Mouse (Mus musculus): ENCODE data around the gene Olfr685. TPM values are rescaled to one million over a fixed set of nuclear protein-coding genes. Genes with fewer than 3 reads are reported as not detected.

Olfr685 gene
- polyA plus RNA-seq, 1 experiment from 2014 or later, result not detected

Other genes starting within 250 kb of the Olfr685 start
- gene Olfr670, start 223.4 kb downstream of the Olfr685 start, polyA plus RNA-seq (2016; fragmentation: Nextera tagmentation; extraction: Ambion mirVana), result not detected in 2 replicates
- gene Olfr671, start 206.9 kb downstream of the Olfr685 start, polyA plus RNA-seq (2016; fragmentation: Nextera tagmentation; extraction: Ambion mirVana), result not detected in 2 replicates
- gene Olfr672, start 184.0 kb downstream of the Olfr685 start, polyA plus RNA-seq (2016; fragmentation: Nextera tagmentation; extraction: Ambion mirVana), result not detected in 2 replicates
- not detected in 2 replicates for gene Olfr675, start 157.6 kb downstream of the Olfr685 start, polyA plus RNA-seq (2016; fragmentation: Nextera tagmentation; extraction: Ambion mirVana)
- gene Olfr676, start 153.3 kb downstream of the Olfr685 start, polyA plus RNA-seq (2016; fragmentation: Nextera tagmentation; extraction: Ambion mirVana), result not detected in 2 replicates
- not detected in 2 replicates for gene Olfr677, start 134.6 kb downstream of the Olfr685 start, polyA plus RNA-seq (2016; fragmentation: Nextera tagmentation; extraction: Ambion mirVana)
- gene Olfr678, start 121.5 kb downstream of the Olfr685 start, polyA plus RNA-seq (2016; fragmentation: Nextera tagmentation; extraction: Ambion mirVana), result not detected in 2 replicates
- gene Olfr679, start 104.8 kb downstream of the Olfr685 start, polyA plus RNA-seq (2016; fragmentation: Nextera tagmentation; extraction: Ambion mirVana), result not detected in 2 replicates
- not detected in 2 replicates for gene Olfr680-ps1, start 93.2 kb downstream of the Olfr685 start, polyA plus RNA-seq (2016; fragmentation: Nextera tagmentation; extraction: Ambion mirVana)
- not detected in 2 replicates for gene Olfr681, start 69.2 kb downstream of the Olfr685 start, polyA plus RNA-seq (2016; fragmentation: Nextera tagmentation; extraction: Ambion mirVana)
- not detected in 2 replicates for gene Olfr683, start 39.0 kb downstream of the Olfr685 start, polyA plus RNA-seq (2016; fragmentation: Nextera tagmentation; extraction: Ambion mirVana)
- not detected in 2 replicates for gene Olfr684, start 22.4 kb downstream of the Olfr685 start, polyA plus RNA-seq (2016; fragmentation: Nextera tagmentation; extraction: Ambion mirVana)
- gene Olfr686, start 21.5 kb upstream of the Olfr685 start, polyA plus RNA-seq (2016; fragmentation: Nextera tagmentation; extraction: Ambion mirVana), result not detected in 2 replicates
- gene Olfr688, start 102.1 kb upstream of the Olfr685 start, polyA plus RNA-seq (2016; fragmentation: Nextera tagmentation; extraction: Ambion mirVana), result not detected in 2 replicates
- not detected in 2 replicates for gene Olfr689, start 125.2 kb upstream of the Olfr685 start, polyA plus RNA-seq (2016; fragmentation: Nextera tagmentation; extraction: Ambion mirVana)
- gene Olfr690, start 148.1 kb upstream of the Olfr685 start, polyA plus RNA-seq (2016; fragmentation: Nextera tagmentation; extraction: Ambion mirVana), result not detected in 2 replicates
- 0.13 and 0.22 TPM in 2 replicates for gene Olfr691, start 156.3 kb upstream of the Olfr685 start, polyA plus RNA-seq (2016; fragmentation: Nextera tagmentation; extraction: Ambion mirVana)
- gene Olfr692, start 182.2 kb upstream of the Olfr685 start, polyA plus RNA-seq (2016; fragmentation: Nextera tagmentation; extraction: Ambion mirVana), result not detected in 2 replicates
- gene Gm5901, start 189.0 kb upstream of the Olfr685 start, polyA plus RNA-seq (2016; fragmentation: Nextera tagmentation; extraction: Ambion mirVana), result not detected in 2 replicates
- 41.6 and 44.7 TPM in 2 replicates for gene Fam160a2, start 214.0 kb upstream of the Olfr685 start, polyA plus RNA-seq (2016; fragmentation: Nextera tagmentation; extraction: Ambion mirVana)
- gene Cnga4, start 218.6 kb upstream of the Olfr685 start, polyA plus RNA-seq (2016; fragmentation: Nextera tagmentation; extraction: Ambion mirVana), result 0.19 TPM in 1 of 2 replicates, not detected in the other
- gene Cckbr, start 239.7 kb upstream of the Olfr685 start, polyA plus RNA-seq (2016; fragmentation: Nextera tagmentation; extraction: Ambion mirVana), result 0.46 and 0.92 TPM in 2 replicates